Mouse (Mus musculus): Measurements from ENCODE around the gene Olfr97.
"Not testable (repeated sequence)": the region's sequence is repeated elsewhere in the genome, so short reads cannot be mapped to it uniquely, and the experiment has no call there.

The Olfr97 gene

DNA sequence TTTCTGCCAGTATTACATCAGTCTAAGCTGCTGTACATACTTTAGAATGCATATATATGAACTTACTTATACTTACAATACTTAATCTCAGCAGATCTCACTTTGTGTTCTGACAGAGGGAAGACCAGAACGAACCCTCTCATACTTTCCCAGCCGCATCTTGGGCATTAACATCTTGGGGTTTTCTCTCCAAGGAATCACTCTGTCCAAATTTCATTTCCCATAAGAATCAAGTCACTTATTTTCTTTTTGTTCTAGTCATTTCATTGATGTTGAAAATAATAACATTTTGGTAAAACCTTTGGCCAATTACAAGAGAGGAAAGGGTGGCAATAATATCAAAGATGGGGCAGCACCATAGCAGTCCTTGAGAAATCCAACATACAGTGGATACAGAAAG, at the start of gene Olfr97:
Gene Olfr97, minus strand, starts transcription at position 101 of the 400 bp plus-strand sequence.
- not testable (repeated sequence) for DNase-seq (ENCODE audit: extremely low read depth, low read depth, low spot score)

DNA sequence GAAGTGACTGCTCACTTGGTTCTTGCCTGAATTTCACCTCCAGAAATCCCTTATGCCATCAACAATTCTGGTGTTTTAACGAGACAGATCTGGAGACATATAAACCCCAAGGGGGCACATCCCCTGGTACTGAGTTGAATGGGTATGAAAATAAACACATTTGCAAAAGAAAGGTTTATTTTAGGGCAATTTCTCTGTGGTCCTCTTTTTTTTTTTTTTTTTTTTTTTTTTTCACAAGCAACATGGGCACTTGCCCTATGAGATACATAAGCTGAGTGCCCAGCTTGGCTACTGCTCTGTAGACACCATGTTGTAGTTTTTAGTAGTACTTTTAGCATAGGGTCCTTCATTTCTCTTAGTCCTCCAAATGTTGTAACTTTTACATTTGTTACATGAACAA, 46.2 kb upstream of the Olfr97 start, which contains the start of gene Olfr99:
Gene Olfr99, minus strand, starts transcription at position 101 of the 400 bp plus-strand sequence.
- DNase-seq (ENCODE audit: extremely low read depth, low read depth, low spot score): no peak

DNA sequence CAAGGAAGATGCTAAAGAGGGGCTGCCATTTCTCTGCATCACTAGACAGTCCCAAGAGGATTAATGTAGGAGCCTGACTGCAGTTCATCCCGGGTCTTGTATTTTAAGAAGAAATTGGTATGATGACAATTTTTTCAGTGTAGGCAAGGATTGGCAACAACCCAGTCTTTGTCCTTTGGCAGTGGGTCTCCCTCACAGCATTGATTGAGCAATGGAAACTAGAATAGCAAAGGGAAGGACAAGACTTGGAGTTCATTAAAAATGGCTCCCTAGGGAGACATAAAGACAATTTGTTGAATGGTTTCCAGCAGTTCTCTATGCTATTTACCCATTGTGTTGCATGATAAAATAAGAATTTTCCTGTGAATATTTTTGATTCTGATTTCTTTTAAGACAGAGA, 43.2 kb upstream of the Olfr97 start:
- no peak for DNase-seq (ENCODE audit: extremely low read depth, low read depth, low spot score)

DNA sequence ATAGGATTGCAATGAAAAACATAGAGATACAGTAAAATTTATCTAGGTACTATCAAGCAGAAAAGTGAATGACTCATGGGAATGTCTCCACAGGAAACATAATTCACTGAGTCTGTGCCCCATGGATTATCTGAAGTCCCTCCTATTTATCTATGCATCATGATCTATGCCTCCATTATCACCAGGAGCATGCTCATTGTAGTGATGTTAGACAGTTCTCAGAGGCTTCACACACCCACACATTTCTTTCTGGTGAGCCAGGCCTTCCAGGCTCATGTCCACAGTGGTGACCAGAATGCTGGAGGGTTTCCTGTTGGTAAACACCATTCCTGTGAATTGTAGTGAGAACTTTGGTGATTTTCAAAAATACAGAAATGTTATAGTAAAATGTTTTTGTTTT, 39.4 kb upstream of the Olfr97 start:
- DNase-seq (ENCODE audit: extremely low read depth, low read depth, low spot score): no peak

DNA sequence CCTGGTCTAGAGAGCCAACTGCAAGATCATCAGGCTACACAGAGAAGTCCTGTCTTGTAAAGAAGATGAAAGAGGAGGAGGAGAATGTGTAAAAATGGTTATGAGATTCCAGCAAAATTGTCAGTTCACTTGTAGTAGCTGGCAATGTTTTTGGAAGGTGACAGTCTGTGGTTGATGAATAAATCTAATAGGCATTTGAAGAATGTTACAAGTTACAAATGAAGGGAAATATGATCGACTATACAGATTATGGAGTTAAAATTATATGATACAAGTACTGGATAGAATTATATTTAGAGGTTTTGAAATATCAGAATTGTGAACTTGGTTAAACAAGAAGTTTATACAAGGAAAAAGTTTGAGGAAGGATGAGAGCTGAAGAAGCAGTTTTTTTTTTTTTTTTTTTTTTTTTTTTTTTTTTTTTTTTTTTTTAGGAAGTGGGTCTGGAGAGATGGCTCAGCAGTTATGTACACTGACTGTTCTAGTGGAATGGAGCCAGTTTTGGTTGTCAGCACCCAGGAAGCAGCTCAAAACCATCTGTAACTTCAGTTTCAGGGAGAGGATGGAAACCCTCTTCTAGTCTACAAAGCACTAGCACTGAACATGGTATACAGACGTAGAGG, 38.6 kb upstream of the Olfr97 start:
- DNase-seq (ENCODE audit: extremely low read depth, low read depth, low spot score): no peak

DNA sequence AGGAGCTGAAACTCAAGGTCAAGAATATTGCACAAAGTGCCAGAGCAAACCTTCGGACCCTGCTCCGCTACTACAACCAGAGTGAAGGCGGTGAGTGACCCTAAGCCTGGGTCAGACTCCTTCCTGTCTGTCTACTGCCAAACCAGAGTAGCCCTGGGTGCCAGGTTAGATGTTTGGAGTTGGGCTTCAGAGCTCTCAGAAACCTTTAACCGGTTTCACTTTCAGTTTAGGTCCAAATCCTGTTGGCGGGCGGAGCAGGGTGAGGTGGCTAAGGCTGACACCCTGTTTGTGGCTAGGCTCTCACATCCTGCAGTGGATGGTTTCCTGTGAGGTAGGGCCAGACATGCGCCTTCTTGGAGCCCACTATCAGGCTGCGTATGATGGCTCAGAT, 33.6 kb upstream of the Olfr97 start:
- no peak for DNase-seq (ENCODE audit: extremely low read depth, low read depth, low spot score)

DNA sequence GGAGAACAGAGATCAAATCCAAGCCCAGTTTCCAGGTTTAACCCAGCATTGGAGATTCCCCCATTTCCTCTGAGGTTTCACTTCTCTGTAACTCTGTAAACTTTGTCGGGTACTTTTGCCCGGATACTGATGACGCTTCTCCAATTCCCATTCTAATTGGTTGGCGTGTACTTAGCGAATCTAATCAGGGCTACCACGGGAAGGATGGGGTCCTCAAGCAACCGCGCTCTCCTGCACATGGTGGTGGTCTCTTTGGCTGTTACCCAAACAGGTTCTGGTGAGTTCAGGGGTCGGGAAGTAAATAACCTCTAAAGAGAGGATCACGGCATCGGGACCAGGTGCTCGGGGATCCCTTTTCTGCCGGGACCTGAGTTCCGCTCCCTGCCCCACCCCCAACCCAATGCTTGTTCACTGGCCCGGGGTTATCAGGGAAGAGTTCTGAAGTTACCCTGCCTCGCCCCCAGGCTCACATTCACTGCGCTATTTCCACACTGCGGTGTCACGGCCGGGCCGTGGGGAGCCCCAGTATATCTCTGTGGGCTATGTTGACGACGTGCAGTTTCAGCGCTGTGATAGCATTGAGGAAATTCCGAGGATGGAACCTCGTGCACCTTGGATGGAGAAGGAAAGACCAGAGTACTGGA, 33.0 kb upstream of the Olfr97 start, which contains the start of gene H2-M3:
Gene H2-M3, plus strand, starts transcription at position 163 of the 644 bp plus-strand sequence.
- DNase-seq (ENCODE audit: extremely low read depth, low read depth, low spot score): peak; percentile 1

DNA sequence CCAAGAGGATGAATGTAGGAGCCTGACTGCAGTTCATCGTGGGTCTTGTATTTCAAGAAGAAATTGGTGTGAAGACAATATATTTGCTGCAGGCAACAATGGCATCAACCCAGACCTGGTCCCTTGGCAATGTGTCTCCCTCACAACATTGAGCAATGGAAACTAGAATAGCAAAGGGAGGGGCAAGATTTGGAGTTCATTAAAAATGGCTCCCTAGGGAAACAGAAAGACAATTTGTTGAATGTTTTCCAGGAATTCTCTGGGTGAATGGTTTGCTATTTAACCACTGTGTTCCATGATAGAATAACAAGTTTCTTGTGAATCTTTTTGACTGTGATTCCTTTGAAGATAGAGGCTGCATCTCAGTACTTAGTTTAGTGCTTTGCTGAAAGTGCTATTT, 26.5 kb upstream of the Olfr97 start, which contains the start of gene Olfr98:
Gene Olfr98, minus strand, starts transcription at position 124 of the 400 bp plus-strand sequence.
- no peak for DNase-seq (ENCODE audit: extremely low read depth, low read depth, low spot score)

DNA sequence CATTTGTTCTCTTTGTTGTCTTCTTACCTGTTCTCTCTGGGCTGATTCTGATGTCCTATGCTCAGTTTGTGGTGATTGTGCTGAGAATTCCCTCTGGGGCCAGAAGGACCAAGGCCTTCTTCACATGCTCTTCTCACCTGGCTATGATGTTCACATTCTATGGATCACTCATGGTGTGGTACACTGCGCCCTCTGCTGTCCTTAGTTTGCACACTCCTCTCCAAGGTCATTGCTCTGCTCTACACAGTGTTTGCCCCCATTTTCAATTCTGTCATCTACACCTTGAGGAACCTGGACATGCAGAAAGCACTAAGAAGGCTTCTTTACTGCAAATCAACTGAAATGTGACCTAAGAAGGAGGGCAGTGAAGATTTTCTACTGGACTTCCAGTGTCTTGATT, 13.4 kb upstream of the Olfr97 start:
- no peak for DNase-seq (ENCODE audit: extremely low read depth, low read depth, low spot score)

DNA sequence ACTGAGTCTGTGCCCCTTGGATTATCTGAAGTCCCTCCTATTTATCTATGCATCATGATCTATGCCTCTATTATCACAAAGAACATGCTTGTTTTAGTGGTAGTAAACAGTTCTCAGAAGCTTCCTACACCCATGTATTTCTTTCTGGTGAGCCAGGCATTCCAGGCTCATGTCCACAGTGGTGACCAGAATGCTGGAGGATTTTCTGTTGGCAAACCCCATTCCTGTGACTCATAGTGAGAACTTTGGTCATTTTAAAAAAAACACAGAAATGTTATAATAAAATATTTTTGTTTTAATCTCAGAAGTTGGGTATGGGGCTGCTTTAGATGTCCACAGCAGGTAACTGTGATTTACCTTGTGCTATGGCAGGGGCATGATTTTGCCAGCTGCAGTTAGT, 12.3 kb upstream of the Olfr97 start:
- DNase-seq (ENCODE audit: extremely low read depth, low read depth, low spot score): no peak

DNA sequence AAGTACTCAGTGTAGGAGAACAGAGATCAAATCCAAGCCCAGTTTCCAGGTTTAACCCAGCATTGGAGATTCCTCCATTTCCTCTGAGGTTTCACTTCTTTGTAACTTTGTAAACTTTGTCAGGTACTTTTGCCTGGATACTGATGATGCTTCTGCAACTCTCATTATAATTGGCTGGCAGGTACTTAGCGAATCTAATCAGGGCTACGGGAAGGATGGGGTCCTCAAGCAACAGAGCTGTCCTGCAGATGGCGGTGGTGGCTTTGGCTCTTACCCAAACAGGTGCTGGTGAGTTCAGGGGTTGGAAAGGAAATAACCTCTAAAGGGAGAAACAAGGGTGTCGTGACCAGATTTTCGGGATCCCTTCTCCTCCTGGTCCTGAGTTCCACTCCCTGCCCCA, 9.6 kb upstream of the Olfr97 start:
- DNase-seq (ENCODE audit: extremely low read depth, low read depth, low spot score): no peak

DNA sequence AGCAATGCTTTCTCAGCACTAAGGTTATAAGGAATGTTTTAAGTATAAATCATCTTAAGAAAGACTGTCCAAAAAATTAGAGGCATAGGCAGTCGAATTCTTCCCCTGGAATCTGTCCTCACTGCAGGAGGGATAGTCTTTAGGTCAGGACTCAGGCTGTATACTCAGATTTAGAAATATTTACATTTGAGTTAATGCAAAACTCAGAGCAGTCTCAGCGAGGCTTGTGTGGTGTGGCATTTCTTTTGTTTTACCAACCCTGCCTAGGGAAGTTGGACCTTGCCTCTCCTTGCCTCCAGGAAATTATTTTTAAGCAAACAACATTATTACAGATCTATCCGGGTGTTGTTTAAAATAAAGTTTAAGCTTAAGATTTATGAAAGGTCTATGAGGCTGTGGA, 5.1 kb upstream of the Olfr97 start:
- DNase-seq (ENCODE audit: extremely low read depth, low read depth, low spot score): no peak

DNA sequence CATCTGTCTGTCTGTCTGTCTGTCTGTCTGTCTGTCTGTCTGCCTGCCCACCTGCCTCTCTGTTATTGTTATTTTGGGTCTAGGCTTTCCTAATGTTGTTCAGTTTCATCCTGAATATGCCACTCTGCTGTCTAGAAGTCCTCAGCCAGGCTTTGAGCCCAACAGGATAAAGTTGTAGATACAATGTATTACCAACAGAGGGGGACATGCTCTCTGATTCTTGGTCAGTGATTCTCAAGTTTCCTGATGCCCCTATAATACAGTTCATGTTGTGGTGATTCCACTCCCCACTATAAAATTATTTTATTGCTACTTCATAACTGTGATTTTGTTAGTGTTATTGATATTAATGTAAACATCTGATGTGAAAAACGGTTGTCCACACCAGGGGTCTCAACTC, 15.3 kb downstream of the Olfr97 start:
- no peak for DNase-seq (ENCODE audit: extremely low read depth, low read depth, low spot score)

DNA sequence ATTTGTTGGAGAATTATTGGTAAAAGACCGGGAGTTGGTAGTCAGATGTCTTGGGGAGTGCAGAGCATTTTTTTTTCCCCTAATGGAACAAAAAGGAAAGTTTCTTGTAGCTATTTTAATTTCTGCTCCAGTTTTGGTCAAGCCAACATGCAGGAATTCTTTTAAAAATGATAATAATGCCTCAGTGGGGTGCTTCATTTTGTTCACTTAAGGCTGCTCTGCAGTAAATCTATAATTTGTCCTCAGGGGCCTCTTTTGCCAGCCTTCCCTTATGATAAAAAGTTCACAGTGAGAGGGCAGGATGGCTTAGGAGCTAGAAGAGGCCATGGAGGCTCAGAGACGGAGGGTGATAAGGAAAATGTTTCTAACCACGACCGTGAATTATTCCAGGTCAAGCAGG, 17.3 kb downstream of the Olfr97 start, which contains the start of gene Olfr96:
Gene Olfr96, plus strand, starts transcription at position 301 of the 400 bp plus-strand sequence.
- no peak for DNase-seq (ENCODE audit: extremely low read depth, low read depth, low spot score)

DNA sequence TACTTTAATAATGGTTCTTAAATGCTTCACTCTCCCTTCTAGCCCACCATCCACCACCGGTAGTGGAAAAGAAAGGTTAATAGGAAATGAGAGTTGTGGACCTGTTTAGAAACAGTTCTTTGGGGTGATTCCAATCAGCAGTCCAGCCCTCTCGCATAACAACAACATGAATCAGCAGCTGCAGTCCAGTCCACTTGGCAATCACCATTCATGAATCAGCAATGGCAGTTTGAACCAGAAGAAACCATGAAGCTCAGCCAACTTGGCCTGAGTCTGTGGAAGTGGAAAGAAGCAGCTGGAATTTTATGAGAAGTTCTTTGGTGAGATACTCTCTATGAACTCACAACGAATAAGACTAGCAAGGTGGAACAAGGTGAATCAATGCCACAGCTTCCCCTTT, 18.6 kb downstream of the Olfr97 start:
- DNase-seq (ENCODE audit: extremely low read depth, low read depth, low spot score): no peak

DNA sequence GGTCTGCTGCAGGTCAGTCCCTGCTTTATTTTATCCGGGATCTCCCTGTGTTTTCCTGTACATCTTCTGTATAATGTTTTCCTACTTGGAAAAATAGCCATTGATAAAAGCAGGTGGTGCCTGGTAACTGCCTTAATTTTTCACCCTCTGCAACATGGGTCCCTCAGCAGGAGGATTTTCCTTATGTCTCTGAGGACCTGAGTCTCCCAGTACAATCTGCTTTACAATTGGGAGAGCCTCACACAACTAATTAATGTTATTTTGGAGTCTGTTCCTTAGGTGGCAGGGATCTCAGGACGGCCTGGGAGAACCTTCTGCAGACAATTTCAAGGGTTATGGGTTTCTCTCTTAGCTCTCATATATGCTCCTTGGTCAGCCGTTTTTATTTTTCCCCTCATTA, 24.1 kb downstream of the Olfr97 start, which contains the start of gene Olfr95:
Gene Olfr95, minus strand, starts transcription at position 101 of the 400 bp plus-strand sequence.
- no peak for DNase-seq (ENCODE audit: extremely low read depth, low read depth, low spot score)

DNA sequence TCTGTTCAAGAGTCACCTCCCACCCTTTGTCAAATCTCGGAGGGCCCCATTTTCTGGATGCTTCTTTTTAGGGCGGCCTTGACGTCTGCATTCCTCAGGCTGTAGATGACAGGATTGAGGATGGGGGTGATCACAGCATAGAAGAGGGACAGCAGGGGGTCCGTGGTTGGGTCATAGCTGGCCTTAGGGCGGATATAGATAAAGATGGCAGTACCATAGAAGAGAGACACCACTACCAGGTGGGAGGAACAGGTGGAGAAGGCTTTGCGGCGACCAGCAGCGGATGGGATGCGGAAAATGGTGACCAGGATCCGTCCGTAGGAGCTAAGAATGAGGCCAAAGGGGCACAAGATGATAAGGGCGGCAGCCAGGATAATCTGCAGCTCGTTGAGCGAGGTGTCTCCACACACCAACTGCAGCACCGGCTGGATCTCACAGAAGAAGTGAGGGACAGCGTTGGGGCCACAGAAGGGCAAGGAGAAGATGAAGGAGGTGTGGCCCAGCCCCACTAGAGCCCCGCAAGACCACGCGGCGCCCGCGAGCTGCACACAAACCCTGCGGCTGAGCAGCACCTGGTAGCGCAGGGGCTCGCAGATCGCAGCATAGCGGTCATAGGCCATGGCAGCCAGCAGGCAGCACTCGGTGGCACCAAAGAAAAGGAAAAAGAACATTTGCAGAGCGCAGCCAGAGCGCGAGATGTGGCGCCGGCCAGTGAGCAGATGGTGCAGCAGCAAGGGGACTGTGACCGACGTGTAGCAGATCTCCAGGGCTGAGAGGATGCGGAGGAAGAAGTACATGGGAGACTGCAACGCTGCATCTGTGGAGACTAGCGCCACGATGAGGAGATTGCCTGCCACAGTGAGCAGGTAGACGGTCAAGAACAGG, 26.0 kb downstream of the Olfr97 start:
- no peak for DNase-seq (ENCODE audit: extremely low read depth, low read depth, low spot score)

DNA sequence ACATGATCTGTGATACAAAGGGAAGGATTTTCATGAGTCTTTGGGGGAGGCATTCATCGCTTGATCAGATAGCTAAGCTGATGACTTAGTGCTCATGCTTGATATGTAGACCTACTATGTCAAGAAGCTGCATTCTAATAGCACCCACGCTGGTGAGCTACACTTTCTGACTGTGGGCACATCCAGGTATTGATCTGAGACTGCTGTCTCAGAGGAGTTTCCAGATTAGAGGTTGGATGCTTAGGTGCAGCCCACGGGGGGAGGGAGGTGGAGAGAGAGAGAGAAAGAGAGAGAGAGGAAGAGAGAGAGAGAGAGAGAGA, 33.3 kb downstream of the Olfr97 start:
- DNase-seq (ENCODE audit: extremely low read depth, low read depth, low spot score): no peak

DNA sequence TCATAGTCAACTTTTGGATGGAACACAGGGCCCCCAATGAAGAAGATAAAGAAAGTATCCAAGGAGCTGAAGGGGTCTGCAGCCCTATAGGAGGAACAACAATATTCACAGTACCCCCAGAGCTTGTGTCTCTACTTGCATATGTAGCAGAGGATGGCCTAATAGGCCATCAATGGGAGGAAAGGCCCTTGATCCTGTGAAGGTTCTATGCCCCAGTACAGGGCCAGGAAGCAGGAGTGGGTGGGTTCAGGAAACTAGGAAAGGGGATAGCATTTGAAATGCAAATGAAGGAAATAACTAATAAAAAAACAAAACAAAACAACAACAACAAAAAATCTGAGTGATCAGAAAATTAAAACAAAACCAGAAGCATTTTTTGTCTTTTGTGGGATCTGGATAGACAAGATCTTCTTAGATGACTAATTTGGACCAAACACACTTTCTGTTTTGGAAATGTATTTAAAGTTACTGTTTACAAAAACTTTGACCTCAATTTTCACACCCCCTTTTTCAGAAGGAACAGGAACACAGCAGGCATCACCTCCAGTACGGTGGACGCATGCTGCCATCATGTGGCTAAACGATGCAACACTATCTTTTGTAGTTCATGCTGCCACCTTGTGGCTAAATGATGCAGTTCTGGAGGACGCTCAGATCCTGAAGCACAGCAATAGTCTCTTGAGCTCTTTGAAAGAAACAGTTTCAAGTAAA, 33.8 kb downstream of the Olfr97 start:
- DNase-seq (ENCODE audit: extremely low read depth, low read depth, low spot score): no peak

DNA sequence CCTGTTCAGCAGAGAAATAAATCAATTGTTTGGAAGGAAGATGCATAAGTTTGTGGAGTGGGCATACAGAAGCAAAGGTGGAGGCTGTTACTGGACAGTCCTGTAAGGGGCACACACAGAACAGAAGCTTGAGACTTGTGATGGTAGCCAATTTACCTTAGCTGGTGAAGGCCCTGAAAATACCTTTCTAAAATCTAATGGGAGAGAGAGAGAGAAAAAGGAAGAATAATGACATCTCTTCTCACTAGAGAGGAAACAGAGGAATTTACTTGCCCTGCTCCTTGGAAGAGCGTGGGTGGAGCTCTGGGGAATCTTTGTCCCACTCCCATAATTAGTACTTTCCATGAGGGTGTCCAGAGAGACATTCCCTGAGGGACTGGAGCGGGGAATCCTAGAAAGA, 36.2 kb downstream of the Olfr97 start, which contains the start of gene Olfr94:
Gene Olfr94, minus strand, starts transcription at position 101 of the 400 bp plus-strand sequence.
- DNase-seq (ENCODE audit: extremely low read depth, low read depth, low spot score): no peak
